Mouse (Mus musculus) MEL (cell line): ENCODE measurements at regions not wholly inside any gene's neighbourhood (a gene's known extent, or its start where the extent isn't known, plus 50 kb on each side); places are given as distances from the start of the nearest gene placed in this dataset.

Source experiments
- DNase-seq: peaks from one replicate; pipeline ENCODE4 v3.0.0; 2011; ENCODE audit warnings: low read depth, low spot score
- H3K27ac ChIP-seq: 2 replicates; pipeline ENCODE4 v1.5.1; 2012; ENCODE audit warnings: low read depth, mild to moderate bottlenecking, control low read depth, low read length, moderate library complexity; ENCODE audit not compliant: control insufficient read depth
- H3K27me3 ChIP-seq, 2 experiments: fragments of 150-350 bp in 1 of 2; sonication (generic) in 1 of 2; 2 replicates each; pipeline ENCODE4 v1.6.1; 2012; ENCODE audit warnings: low read length in 2 of 2, mild to moderate bottlenecking in 2 of 2, improper control_type of control experiment in 1 of 2, moderate library complexity in 1 of 2; ENCODE audit not compliant: insufficient read depth in 2 of 2, control insufficient read depth in 1 of 2
- H3K36me3 ChIP-seq, 2 experiments: 2 replicates each; pipeline ENCODE4 v1.6.1; 2012 to 2014; ENCODE audit warnings: low read length in 2 of 2, improper control_type of control experiment in 1 of 2, inconsistent platforms in 1 of 2, mild to moderate bottlenecking in 1 of 2; ENCODE audit not compliant: insufficient read depth in 2 of 2, control insufficient read depth in 1 of 2
- H3K4me1 ChIP-seq, 2 experiments: fragments of 150-350 bp in 1 of 2; sonication (generic) in 1 of 2; 2 replicates each; pipeline ENCODE4 v1.6.1; 2012; ENCODE audit warnings: low read length in 2 of 2, improper control_type of control experiment in 1 of 2, mild to moderate bottlenecking in 1 of 2; ENCODE audit not compliant: insufficient read depth in 2 of 2, control insufficient read depth in 1 of 2
- H3K4me3 ChIP-seq, 2 experiments: fragments of 150-350 bp in 1 of 2; sonication (generic) in 1 of 2; 2 replicates each; pipeline ENCODE4 v1.5.1; 2012; ENCODE audit warnings: low read depth in 2 of 2, low read length in 2 of 2, mild to moderate bottlenecking in 2 of 2, moderate library complexity in 2 of 2, control low read depth in 1 of 2, improper control_type of control experiment in 1 of 2; ENCODE audit not compliant: control insufficient read depth in 1 of 2, insufficient read depth in 1 of 2
- H3K79me2 ChIP-seq: 2 replicates; pipeline ENCODE4 v1.6.1; 2012; ENCODE audit warnings: mild to moderate bottlenecking, low read length, moderate library complexity; ENCODE audit not compliant: control insufficient read depth, poor library complexity, insufficient read depth
- H3K9ac ChIP-seq: 2 replicates; pipeline ENCODE4 v1.6.1; 2012; ENCODE audit warnings: low read depth, mild to moderate bottlenecking, control low read depth, low read length, moderate library complexity; ENCODE audit not compliant: control insufficient read depth, poor library complexity, severe bottlenecking
- H3K9me3 ChIP-seq: fragments of 150-350 bp; sonication (generic); replicated peaks from 2 replicates; pipeline ENCODE4 v1.6.1; 2012; ENCODE audit warnings: mild to moderate bottlenecking, low read length, improper control_type of control experiment, moderate library complexity; ENCODE audit not compliant: insufficient read depth
- CHD1 ChIP-seq: IDR thresholded peaks from 2 replicates; pipeline ENCODE4 v1.6.1; 2012; ENCODE audit warnings: low read depth, mild to moderate bottlenecking, inconsistent platforms, low read length, improper control_type of control experiment
- CHD2 ChIP-seq: IDR thresholded peaks from 2 replicates; pipeline ENCODE4 v1.6.1; 2011; ENCODE audit warnings: low read length, improper control_type of control experiment
- E2F4 ChIP-seq: IDR thresholded peaks from 2 replicates; pipeline ENCODE4 v1.6.1; 2011; ENCODE audit warnings: low read depth, low read length, improper control_type of control experiment, borderline replicate concordance
- ELF1 ChIP-seq: IDR thresholded peaks from 2 replicates; pipeline ENCODE4 v1.6.1; 2014; ENCODE audit warnings: low read depth, mild to moderate bottlenecking, inconsistent platforms, low read length, improper control_type of control experiment, moderate library complexity
- GABPA ChIP-seq: IDR thresholded peaks from 2 replicates; pipeline ENCODE4 v1.6.1; 2012; ENCODE audit warnings: low read depth, mild to moderate bottlenecking, inconsistent platforms, low read length, improper control_type of control experiment, moderate library complexity
- GATA1 ChIP-seq: IDR thresholded peaks from 2 replicates; pipeline ENCODE4 v1.6.1; 2011; ENCODE audit warnings: low read depth, low read length, improper control_type of control experiment
- HCFC1 ChIP-seq: IDR thresholded peaks from 2 replicates; pipeline ENCODE4 v1.6.1; 2012; ENCODE audit warnings: low read depth, mild to moderate bottlenecking, inconsistent platforms, low read length, improper control_type of control experiment, moderate library complexity
- JUND ChIP-seq: IDR thresholded peaks from 2 replicates; pipeline ENCODE4 v1.6.1; 2011; ENCODE audit warnings: low read depth, mild to moderate bottlenecking, improper control_type of control experiment, low read length
- KAT2A ChIP-seq: conservative IDR thresholded peaks from 2 replicates; pipeline ENCODE4 v1.6.1; 2012; ENCODE audit warnings: low read depth, low read length, improper control_type of control experiment, inconsistent platforms
- MAZ ChIP-seq: IDR thresholded peaks from 2 replicates; pipeline ENCODE4 v1.6.1; 2012; ENCODE audit warnings: low read depth, mild to moderate bottlenecking, inconsistent platforms, low read length, improper control_type of control experiment
- MEF2A ChIP-seq: IDR thresholded peaks from 2 replicates; pipeline ENCODE4 v1.6.1; 2014; ENCODE audit warnings: low read depth, mild to moderate bottlenecking, inconsistent platforms, low read length, improper control_type of control experiment; ENCODE audit not compliant: poor library complexity, insufficient replicate concordance, severe bottlenecking; ENCODE audit errors: extremely low read depth
- MYC ChIP-seq: IDR thresholded peaks from 2 replicates; pipeline ENCODE4 v1.6.1; 2011; ENCODE audit warnings: low read depth, mild to moderate bottlenecking, low read length, improper control_type of control experiment, moderate library complexity
- NELFE ChIP-seq: IDR thresholded peaks from 2 replicates; pipeline ENCODE4 v1.6.1; 2011; ENCODE audit warnings: low read depth, low read length, improper control_type of control experiment
- NRF1 ChIP-seq: IDR thresholded peaks from 2 replicates; pipeline ENCODE4 v1.6.1; 2014; ENCODE audit warnings: low read depth, mild to moderate bottlenecking, inconsistent platforms, low read length, improper control_type of control experiment, moderate library complexity; ENCODE audit not compliant: poor library complexity, insufficient read depth, severe bottlenecking
- POLR2AphosphoS2 ChIP-seq: IDR thresholded peaks from 2 replicates; pipeline ENCODE4 v1.6.1; 2011; ENCODE audit warnings: low read length, improper control_type of control experiment
- POLR2AphosphoS5 ChIP-seq: IDR thresholded peaks from 2 replicates; pipeline ENCODE4 v1.6.1; 2012; ENCODE audit warnings: low read depth, borderline replicate concordance, mild to moderate bottlenecking, inconsistent platforms, low read length, moderate library complexity, mixed read lengths
- RAD21 ChIP-seq: IDR thresholded peaks from 2 replicates; pipeline ENCODE4 v1.6.1; 2011; ENCODE audit warnings: mild to moderate bottlenecking, low read depth, low read length, improper control_type of control experiment
- SIN3A ChIP-seq: IDR thresholded peaks from 2 replicates; pipeline ENCODE4 v1.6.1; 2012; ENCODE audit warnings: low read length, improper control_type of control experiment, inconsistent platforms
- TAL1 ChIP-seq: IDR thresholded peaks from 2 replicates; pipeline ENCODE4 v1.6.1; 2012; ENCODE audit warnings: mild to moderate bottlenecking, inconsistent platforms, low read length, moderate library complexity, mixed read lengths
- TBP ChIP-seq: IDR thresholded peaks from 2 replicates; pipeline ENCODE4 v1.8.0; 2011; ENCODE audit warnings: low read depth, low read length, improper control_type of control experiment
- TCF12 ChIP-seq: IDR thresholded peaks from 2 replicates; pipeline ENCODE4 v1.6.1; 2014; ENCODE audit warnings: low read depth, mild to moderate bottlenecking, inconsistent platforms, low read length, improper control_type of control experiment, moderate library complexity
- USF1 ChIP-seq: IDR thresholded peaks from 2 replicates; pipeline ENCODE4 v1.6.1; 2014; ENCODE audit warnings: low read depth, mild to moderate bottlenecking, inconsistent platforms, low read length, improper control_type of control experiment, moderate library complexity
- ZC3H11A ChIP-seq: IDR thresholded peaks from 2 replicates; pipeline ENCODE4 v1.6.1; 2012; ENCODE audit warnings: low read depth, mild to moderate bottlenecking, inconsistent platforms, low read length, improper control_type of control experiment
- ZMIZ1 ChIP-seq: IDR thresholded peaks from 2 replicates; pipeline ENCODE4 v1.6.1; 2012; ENCODE audit warnings: low read depth, mild to moderate bottlenecking, inconsistent platforms, low read length, improper control_type of control experiment, moderate library complexity
- ZNF384 ChIP-seq: IDR thresholded peaks from 2 replicates; pipeline ENCODE4 v1.6.1; 2012; ENCODE audit warnings: low read depth, mild to moderate bottlenecking, inconsistent platforms, low read length, improper control_type of control experiment

DNA sequence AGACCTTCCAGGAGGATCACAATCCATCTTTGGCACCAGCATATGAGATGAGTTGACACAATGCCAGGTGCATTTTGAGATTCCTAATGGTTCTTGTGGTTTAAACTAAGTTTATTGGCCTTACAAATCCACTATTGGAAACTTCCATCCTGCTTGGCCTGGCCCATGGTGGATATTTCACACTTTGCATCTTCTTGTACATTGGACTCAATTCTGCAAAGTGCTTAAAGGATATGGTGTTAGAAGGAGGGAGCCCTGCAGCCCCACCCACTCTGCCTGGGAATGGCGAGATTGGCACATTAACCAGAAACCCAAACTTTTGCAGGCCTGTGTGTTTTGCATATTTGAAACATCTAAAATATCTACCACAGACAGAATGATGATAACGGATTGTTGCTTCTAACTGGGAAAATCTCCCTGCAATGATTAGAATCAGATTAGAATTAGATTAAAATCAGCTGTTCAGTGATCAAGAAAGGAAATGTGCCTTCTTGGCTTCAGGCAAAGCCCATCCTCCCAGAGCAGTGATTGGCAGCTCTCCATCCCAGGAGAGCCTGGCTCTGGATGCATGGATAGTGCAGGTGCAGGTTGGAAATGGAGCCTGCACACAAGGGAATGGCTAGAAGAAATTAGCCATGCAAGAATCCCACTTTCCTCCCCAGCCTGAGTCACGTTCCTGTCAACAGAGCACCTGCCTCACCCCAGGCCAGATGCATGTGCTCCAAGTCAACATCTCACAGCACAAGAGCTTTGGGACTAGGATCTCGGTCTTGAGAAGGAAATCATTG is 162.3 kb downstream of the Atp6ap1l start:
- Histone ChIP-seq H3K27ac (no peak overlapping the region), H3K79me2 (no peaks in the 10 kb centered on the region), H3K9me3 (no peaks in the 10 kb centered on the region), H3K4me1 (no peaks in the 10 kb centered on the region), H3K9ac (no peak overlapping the region), H3K36me3 (no peaks in the 10 kb centered on the region), H3K4me3 (no peak overlapping the region), H3K27me3 (no peaks in the 10 kb centered on the region)
- no peak for TF ChIP-seq MYC
- no peak for TF ChIP-seq ZMIZ1
- TF ChIP-seq E2F4 = no peak
- no peak for TF ChIP-seq HCFC1
- TF ChIP-seq TCF12 = no peak
- TF ChIP-seq NELFE = no peak
- no peak for TF ChIP-seq NRF1
- no peak for DNase-seq

DNA sequence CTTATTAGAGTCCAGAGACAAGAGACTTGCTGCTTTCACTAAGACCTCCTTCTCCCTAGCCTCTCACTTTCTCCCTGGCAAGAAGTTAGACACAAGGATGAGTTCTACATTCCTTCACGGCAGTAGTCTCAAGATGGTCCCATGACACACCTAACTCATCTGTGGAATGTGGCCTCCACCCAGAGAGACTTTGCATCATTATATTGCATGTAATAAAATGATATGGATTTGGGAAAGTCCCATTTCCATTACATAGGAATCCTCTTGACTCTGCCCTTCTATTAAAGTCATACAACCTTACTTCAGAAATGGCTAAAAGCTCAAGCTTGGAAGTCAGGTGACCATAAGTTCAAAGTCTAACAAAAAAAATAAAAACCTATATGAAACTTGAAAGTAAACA is 165.4 kb downstream of the Atp6ap1l start:
- H3K36me3 ChIP-seq = no peaks in the 10 kb centered on the region
- TF ChIP-seq MEF2A (no peak), NELFE (no peak), KAT2A (no peak), JUND (no peak), GATA1 (no peak), CHD1 (no peak)
- H3K27ac ChIP-seq = no peak overlapping the region
- DNase-seq = no peak
- H3K27me3 ChIP-seq = no peaks in the 10 kb centered on the region
- no peak overlapping the region for H3K9ac ChIP-seq
- no peaks in the 10 kb centered on the region for H3K79me2 ChIP-seq
- no peak overlapping the region for H3K4me3 ChIP-seq
- no peaks in the 10 kb centered on the region for H3K4me1 ChIP-seq
- H3K9me3 ChIP-seq = no peaks in the 10 kb centered on the region

DNA sequence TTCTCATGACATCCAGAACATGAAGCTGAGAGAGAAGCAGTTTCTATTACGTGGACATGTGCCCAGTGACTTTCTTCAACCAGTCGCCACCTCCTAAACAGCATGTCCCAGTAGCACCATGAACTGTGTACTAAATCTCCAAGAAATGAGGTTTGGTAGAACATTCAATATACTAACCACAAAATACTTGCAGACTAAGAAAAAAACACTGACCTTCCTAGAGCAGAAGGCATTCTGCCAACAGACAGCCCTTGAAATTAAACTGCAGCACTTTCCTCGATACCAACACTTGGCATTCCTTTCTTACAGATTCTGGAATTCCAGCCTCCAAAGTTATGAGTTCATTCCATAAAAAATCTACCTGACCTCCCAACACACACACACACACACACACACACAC is 166.6 kb downstream of the Atp6ap1l start:
- Histone ChIP-seq H3K4me3 (no peak overlapping the region), H3K79me2 (no peaks in the 10 kb centered on the region), H3K27ac (no peak overlapping the region), H3K4me1 (no peaks in the 10 kb centered on the region), H3K9me3 (no peaks in the 10 kb centered on the region), H3K36me3 (no peaks in the 10 kb centered on the region), H3K9ac (no peak overlapping the region), H3K27me3 (no peaks in the 10 kb centered on the region)
- DNase-seq = no peak
- TF ChIP-seq HCFC1 (no peak), NELFE (no peak), ZNF384 (no peak), MAZ (no peak), USF1 (no peak), SIN3A (no peak), TBP (no peak), RAD21 (no peak), TAL1 (no peak), TCF12 (no peak), POLR2AphosphoS5 (no peak), CHD2 (no peak), CHD1 (no peak), GABPA (no peak), POLR2AphosphoS2 (no peak), ELF1 (no peak), ZC3H11A (no peak)
